Mouse (Mus musculus) G1E (cell line): ENCODE results near the gene Tulp1. TPM values are rescaled to one million over a fixed set of nuclear protein-coding genes. Genes with fewer than 3 reads are reported as not detected.

Source experiments
- ATAC-seq: 2 replicates; pipeline ENCODE4 v1.8.0; 2016; ENCODE audit warnings: mild to moderate bottlenecking; ENCODE audit not compliant: insufficient number of reproducible peaks, poor library complexity, low FRiP score, severe bottlenecking; ENCODE audit errors: extremely low read depth
- DNase-seq: peaks from one replicate; pipeline ENCODE4 v3.0.0; 2012; ENCODE audit warnings: low spot score
- H3K27me3 ChIP-seq: 2 replicates; pipeline ENCODE4 v1.6.1; 2012; ENCODE audit warnings: mild to moderate bottlenecking, low read length, inconsistent platforms; ENCODE audit not compliant: insufficient read depth
- H3K36me3 ChIP-seq: replicated peaks from 2 replicates; pipeline ENCODE3; 2012; ENCODE audit warnings: mild to moderate bottlenecking, inconsistent platforms
- H3K4me1 ChIP-seq: 2 replicates; pipeline ENCODE4 v1.6.1; 2012; ENCODE audit warnings: low read depth, low read length, inconsistent platforms, mixed read lengths; ENCODE audit not compliant: insufficient read depth
- H3K4me3 ChIP-seq: 2 replicates; pipeline ENCODE4 v1.5.1; 2012; ENCODE audit warnings: low read depth, mild to moderate bottlenecking, inconsistent platforms, low read length, moderate library complexity, mixed read lengths
- H3K9me3 ChIP-seq: replicated peaks from 2 replicates; pipeline ENCODE4 v1.6.1; 2012; ENCODE audit warnings: inconsistent platforms
- CTCF ChIP-seq: IDR thresholded peaks from 2 replicates; pipeline ENCODE4 v1.5.1; 2012; ENCODE audit warnings: low read depth, low read length, inconsistent platforms, mixed read lengths
- GATA1 ChIP-seq: IDR thresholded peaks from 2 replicates; pipeline ENCODE4 v1.6.1; 2012; ENCODE audit warnings: borderline replicate concordance, low read length, inconsistent platforms, mixed read lengths
- GATA2 ChIP-seq: IDR thresholded peaks from 2 replicates; pipeline ENCODE4 v1.6.1; 2012; ENCODE audit warnings: low read depth, low read length, inconsistent platforms, borderline replicate concordance
- POLR2AphosphoS5 ChIP-seq: IDR thresholded peaks from 2 replicates; pipeline ENCODE4 v1.6.1; 2012; ENCODE audit warnings: low read depth, low read length, inconsistent platforms; ENCODE audit not compliant: insufficient replicate concordance
- TAL1 ChIP-seq: conservative IDR thresholded peaks from 2 replicates; pipeline ENCODE4 v1.6.1; 2012; ENCODE audit warnings: low read depth, low read length, inconsistent platforms, mixed read lengths
- polyA plus RNA-seq: library from polyadenylated mRNA; stranded (reverse); fragments of >175 nt; gene quantifications from 2 replicates; pipeline ENCODE4 v1.2.3, GENCODE M21; 2012
- total RNA-seq, 2 experiments: library from RNA; stranded (forward) in 1 of 2; stranded (reverse) in 1 of 2; fragments of 200-1000 nt in 1 of 2; fragments of >200 nt in 1 of 2; fragmentation: Nextera tagmentation in 1 of 2; gene quantifications; 2 replicates each; pipeline ENCODE4 v1.2.3; 2014 to 2017

The Tulp1 gene
- total and polyA plus RNA-seq, 3 experiments, result 0.16 TPM; not detected in 2

DNA sequence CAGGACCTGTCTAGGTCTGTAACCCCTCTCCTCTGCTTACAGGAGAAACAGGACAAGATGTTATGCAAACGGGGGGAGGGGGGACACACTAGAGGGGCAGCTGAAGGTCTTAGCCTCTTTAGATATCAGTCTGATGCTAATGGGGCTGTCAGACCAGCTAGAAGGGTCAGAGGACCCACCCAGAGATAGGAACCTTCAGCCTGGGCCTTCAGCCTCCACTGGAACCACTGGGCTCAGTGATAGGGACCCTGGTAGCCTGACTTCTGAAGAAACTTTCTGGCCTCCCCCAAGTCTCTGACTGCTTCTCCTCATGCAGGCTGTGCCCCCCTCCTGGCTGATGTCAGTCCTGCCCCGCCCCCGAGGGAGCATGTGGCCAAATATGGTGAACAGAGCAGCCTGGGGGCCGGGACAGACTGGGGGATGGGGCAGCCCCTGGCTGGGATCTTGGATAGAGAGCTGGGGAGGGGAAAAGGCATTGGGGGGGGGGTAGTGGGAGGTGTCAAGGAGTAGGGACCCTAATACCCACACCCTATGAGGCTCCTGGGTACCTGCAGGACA is 20.9 kb downstream of the Tulp1 start:
- peaks cover 58% of the 10 kb centered on the region for H3K27me3 ChIP-seq
- ATAC-seq (no peak), DNase-seq (no peak)
- peaks cover 9% of the 10 kb centered on the region for H3K36me3 ChIP-seq
- no peak for TF ChIP-seq CTCF
- TF ChIP-seq TAL1, result no peak
- no peak for TF ChIP-seq GATA1
- TF ChIP-seq POLR2AphosphoS5, result no peak
- no peak for TF ChIP-seq GATA2
- H3K4me3 ChIP-seq, result no peak overlapping the region
- peaks cover 43% of the 10 kb centered on the region for H3K4me1 ChIP-seq
- peaks cover 5% of the 10 kb centered on the region for H3K9me3 ChIP-seq

DNA sequence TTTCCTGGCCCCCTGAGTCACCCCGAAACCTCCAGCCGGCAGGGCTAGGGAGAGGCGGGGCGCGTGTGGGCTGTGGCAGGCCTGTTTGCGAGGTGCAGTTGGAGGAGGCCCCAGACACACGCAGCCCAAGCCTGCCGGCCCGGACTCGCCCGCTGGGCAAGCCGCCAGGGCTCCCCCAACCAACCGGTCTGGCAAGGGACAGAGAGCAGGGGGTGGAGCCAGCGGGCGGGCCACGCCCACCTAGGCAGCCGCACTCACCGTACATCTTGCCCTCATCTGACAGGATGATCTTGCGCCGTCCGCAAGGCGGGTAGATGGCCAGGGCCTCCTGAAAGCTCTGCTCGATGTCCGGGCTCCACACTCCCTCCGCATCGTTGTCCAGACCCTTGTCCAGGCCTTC is 23.9 kb downstream of the Tulp1 start:
- peaks cover 17% of the 10 kb centered on the region for H3K36me3 ChIP-seq
- ATAC-seq (no peak), DNase-seq (peak; percentile 86)
- H3K27me3 ChIP-seq, result peaks cover 41% of the 10 kb centered on the region
- H3K9me3 ChIP-seq, result peaks cover 5% of the 10 kb centered on the region
- TF ChIP-seq GATA2, result no peak
- no peak for TF ChIP-seq GATA1
- no peak for TF ChIP-seq TAL1
- peak overlapping the region; percentile 58; the same call in 1 of the 2 replicates for H3K4me3 ChIP-seq
- peaks cover 61% of the 10 kb centered on the region for H3K4me1 ChIP-seq

DNA sequence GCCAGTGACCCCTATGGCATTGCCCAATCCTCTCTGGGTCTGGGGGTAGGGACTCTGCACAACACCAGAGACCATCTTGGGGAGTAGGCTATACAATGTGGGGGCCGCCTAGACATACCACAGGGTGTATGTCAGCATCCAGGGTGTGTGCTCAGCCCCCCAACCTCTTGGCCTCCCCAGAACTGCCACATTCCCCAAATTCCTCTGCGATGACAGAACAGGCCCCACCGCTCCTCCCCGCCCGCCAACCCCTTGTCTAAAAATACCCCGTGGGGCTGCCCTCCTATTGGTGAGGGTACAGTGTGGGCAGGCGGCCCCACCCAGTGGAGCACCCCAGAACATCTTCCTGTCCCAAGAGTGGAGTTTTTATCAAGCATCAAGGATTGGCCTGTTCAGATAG is 24.4 kb downstream of the Tulp1 start:
- Histone ChIP-seq H3K36me3 (peaks cover 20% of the 10 kb centered on the region), H3K4me1 (peaks cover 61% of the 10 kb centered on the region), H3K9me3 (peaks cover 5% of the 10 kb centered on the region), H3K4me3 (peak overlapping the region; percentile 58; the same call in 1 of the 2 replicates), H3K27me3 (peaks cover 38% of the 10 kb centered on the region)
- TF ChIP-seq GATA1, result no peak
- no peak for TF ChIP-seq TAL1
- no peak for TF ChIP-seq GATA2
- no peak for TF ChIP-seq CTCF
- TF ChIP-seq POLR2AphosphoS5, result no peak
- ATAC-seq, result no peak
- DNase-seq, result no peak

DNA sequence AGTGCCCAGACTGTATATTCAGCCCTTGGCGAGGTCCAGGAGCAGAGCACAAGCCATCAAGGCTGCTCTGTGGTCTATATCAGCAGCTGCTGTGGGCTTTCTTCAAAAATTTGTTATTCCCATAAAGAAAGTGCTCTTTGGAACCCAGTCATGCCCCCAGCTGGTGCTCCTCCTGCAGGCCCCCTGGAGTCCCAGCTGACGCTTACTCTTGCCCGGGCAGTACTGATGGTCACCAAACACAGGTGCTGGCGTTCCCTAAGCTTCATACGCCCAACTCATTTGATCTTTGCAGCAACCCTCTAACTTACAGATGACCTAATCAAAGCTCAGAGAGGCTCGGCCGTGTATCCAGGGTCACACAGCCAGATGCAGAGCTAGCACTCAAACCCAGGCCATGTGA is 27.5 kb downstream of the Tulp1 start:
- no peak for TF ChIP-seq GATA1
- no peak for TF ChIP-seq GATA2
- no peak for TF ChIP-seq POLR2AphosphoS5
- no peak for TF ChIP-seq TAL1
- TF ChIP-seq CTCF, result no peak
- Histone ChIP-seq H3K4me3 (no peak overlapping the region), H3K9me3 (peaks cover 5% of the 10 kb centered on the region), H3K27me3 (peaks cover 29% of the 10 kb centered on the region; the same call in 1 of the 2 replicates), H3K36me3 (peaks cover 40% of the 10 kb centered on the region), H3K4me1 (peaks cover 74% of the 10 kb centered on the region)
- ATAC-seq (no peak), DNase-seq (no peak)

DNA sequence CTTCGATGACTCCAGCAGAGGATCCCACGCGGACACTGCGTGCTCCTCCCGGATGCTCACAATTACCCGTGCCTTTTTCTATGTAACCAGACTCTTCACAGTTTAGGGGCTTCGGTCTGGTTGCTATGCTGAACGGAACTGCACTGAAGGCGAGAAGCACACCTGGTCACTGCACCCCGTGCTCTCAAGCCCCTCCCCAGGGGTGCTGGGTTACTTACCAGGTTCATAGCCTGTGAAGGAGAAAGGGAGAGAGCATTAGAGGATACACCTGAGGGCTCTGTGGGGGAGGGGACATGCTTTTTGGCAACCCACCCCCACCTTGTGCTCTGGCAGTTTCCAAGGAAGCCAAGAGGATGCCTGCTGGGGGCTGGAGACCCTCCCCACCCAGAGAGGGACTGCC is 29.8 kb downstream of the Tulp1 start:
- H3K27me3 ChIP-seq, result peaks cover 20% of the 10 kb centered on the region; the same call in 1 of the 2 replicates
- DNase-seq (no peak), ATAC-seq (no peak)
- peaks cover 76% of the 10 kb centered on the region for H3K4me1 ChIP-seq
- peaks cover 5% of the 10 kb centered on the region for H3K9me3 ChIP-seq
- peaks cover 61% of the 10 kb centered on the region for H3K36me3 ChIP-seq
- no peak overlapping the region for H3K4me3 ChIP-seq
- no peak for TF ChIP-seq GATA2

DNA sequence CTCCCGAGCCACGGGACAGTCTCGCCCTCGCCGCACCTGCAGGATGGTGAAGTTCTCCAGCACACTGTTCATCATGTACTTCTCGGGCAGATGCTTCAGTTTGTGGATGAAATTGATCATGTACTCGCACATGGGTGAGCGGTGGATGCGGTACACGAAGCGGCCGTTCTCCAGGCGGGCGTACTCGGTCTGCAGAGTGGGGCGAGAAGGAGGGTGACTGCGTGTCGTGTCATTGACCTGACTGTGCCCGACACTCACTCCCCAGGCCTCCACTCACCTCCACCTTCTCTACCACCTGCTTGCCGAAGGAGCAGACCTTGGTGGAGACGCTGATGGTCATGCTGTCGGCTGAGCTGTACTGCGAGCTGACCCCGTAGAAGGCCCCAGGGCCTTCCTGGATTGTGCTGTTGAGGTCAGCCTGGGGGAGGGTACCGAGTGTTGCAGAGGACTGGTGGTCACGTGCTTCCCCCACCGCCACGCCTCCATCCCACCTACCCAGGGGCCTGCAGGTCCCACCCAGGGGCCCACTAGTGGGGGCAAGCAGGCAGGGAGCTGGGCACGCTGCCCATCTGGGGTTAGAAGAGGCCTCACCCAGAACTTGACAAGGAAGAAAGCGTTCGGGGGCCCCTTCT is 32.0 kb downstream of the Tulp1 start:
- H3K4me3 ChIP-seq, result peak overlapping the region; percentile 57; the same call in 1 of the 2 replicates
- ATAC-seq, result no peak
- DNase-seq, result no peak
- H3K36me3 ChIP-seq, result peaks cover 72% of the 10 kb centered on the region
- H3K9me3 ChIP-seq, result no peaks in the 10 kb centered on the region
- TF ChIP-seq POLR2AphosphoS5 (peak; percentile 87), GATA2 (no peak)
- peaks cover 64% of the 10 kb centered on the region for H3K4me1 ChIP-seq
- peaks cover 20% of the 10 kb centered on the region; the same call in 1 of the 2 replicates for H3K27me3 ChIP-seq
